Mouse (Mus musculus): ENCODE measurements around the gene Gpr176.
A peak's percentile ranks its signal among the peaks of the same experiment; 100 is the strongest.
"Not testable (repeated sequence)": the region's sequence is repeated elsewhere in the genome, so short reads cannot be mapped to it uniquely, and the experiment has no call there.

Gpr176 gene

GRCm38 (mm10) chr2:118298601-118299000 lies 74.6 kb downstream of the Gpr176 start:
- DNase-seq: no peak

- no peak for DNase-seq
Observed at GRCm38 (mm10) chr2:118297966-118298365, 75.3 kb downstream of the Gpr176 start.

- no peak for DNase-seq
Observed at GRCm38 (mm10) chr2:118295505-118295904, 77.7 kb downstream of the Gpr176 start.

GRCm38 (mm10) chr2:118293583-118293982 lies 79.6 kb downstream of the Gpr176 start:
- DNase-seq: no peak

GRCm38 (mm10) chr2:118289066-118289460 lies 84.2 kb downstream of the Gpr176 start:
- DNase-seq: not testable (repeated sequence)

- no peak for DNase-seq
Observed at GRCm38 (mm10) chr2:118288326-118289065, 84.7 kb downstream of the Gpr176 start.

GRCm38 (mm10) chr2:118287678-118288077 lies 85.5 kb downstream of the Gpr176 start:
- no peak for DNase-seq

- DNase-seq: no peak
Observed at GRCm38 (mm10) chr2:118282467-118282866, 90.8 kb downstream of the Gpr176 start.

- DNase-seq: no peak
Observed at GRCm38 (mm10) chr2:118278249-118278648, 95.0 kb downstream of the Gpr176 start.

- DNase-seq: no peak
Observed at GRCm38 (mm10) chr2:118271606-118272005, 101.6 kb downstream of the Gpr176 start.

- no peak for DNase-seq
Observed at GRCm38 (mm10) chr2:118270213-118270612, 103.0 kb downstream of the Gpr176 start.

GRCm38 (mm10) chr2:118263914-118264201 lies 109.4 kb downstream of the Gpr176 start:
- DNase-seq: no peak

GRCm38 (mm10) chr2:118263151-118263913 lies 109.9 kb downstream of the Gpr176 start:
- DNase-seq: no peak

GRCm38 (mm10) chr2:118262673-118263072 lies 110.5 kb downstream of the Gpr176 start:
- no peak for DNase-seq

GRCm38 (mm10) chr2:118259746-118260145 lies 113.5 kb downstream of the Gpr176 start:
- DNase-seq: no peak

GRCm38 (mm10) chr2:118257094-118257493 lies 116.1 kb downstream of the Gpr176 start:
- no peak for DNase-seq

- peak; percentile 62 to 83 for DNase-seq
Observed at GRCm38 (mm10) chr2:118256621-118257053, 116.6 kb downstream of the Gpr176 start, which contains the start of gene Fsip1. Gene Fsip1 (minus strand): TSS chr2:118256966.

GRCm38 (mm10) chr2:118254516-118254915 lies 118.7 kb downstream of the Gpr176 start:
- no peak for DNase-seq

- DNase-seq: no peak
Observed at GRCm38 (mm10) chr2:118248966-118249365, 124.3 kb downstream of the Gpr176 start.

- DNase-seq: no peak
Observed at GRCm38 (mm10) chr2:118248016-118248415, 125.2 kb downstream of the Gpr176 start.

- peak; percentile 14 to 24 for DNase-seq
Observed at GRCm38 (mm10) chr2:118245914-118246313, 127.3 kb downstream of the Gpr176 start.

GRCm38 (mm10) chr2:118236196-118236595 lies 137.0 kb downstream of the Gpr176 start:
- DNase-seq: no peak

GRCm38 (mm10) chr2:118235614-118236013 lies 137.6 kb downstream of the Gpr176 start:
- DNase-seq: no peak

- DNase-seq: no peak
Observed at GRCm38 (mm10) chr2:118230544-118230943, 142.7 kb downstream of the Gpr176 start.
